Mouse (Mus musculus): Measurements from ENCODE around the gene Lsm12. TPM values are rescaled to one million over a fixed set of nuclear protein-coding genes. Genes with fewer than 3 reads are reported as not detected.

The Lsm12 gene
- polyA plus RNA-seq, 1 experiment from 2014 or later, result 77.5 TPM

GRCm38 (mm10) chr11:102116241-102116640, 68.9 kb downstream of the Lsm12 start:
- Histone ChIP-seq H3K9ac (replicated peaks; ENCODE audit: low read depth, low read length) (no peak overlapping the region), H3K27me3 (ENCODE audit: control insufficient read depth, insufficient read depth, low read length) (no peaks in the 10 kb centered on the region), H3K9me3 (ENCODE audit: control insufficient read depth, low read length) (no peaks in the 10 kb centered on the region), H3K4me2 (ENCODE audit: low read depth, low read length) (no peak overlapping the region), H3K4me3 (ENCODE audit: low read depth, low read length) (no peak overlapping the region), H3K27ac (ENCODE audit: low read depth, low read length) (no peak overlapping the region), H3K36me3 (ENCODE audit: control insufficient read depth, insufficient read depth, low read length) (no peaks in the 10 kb centered on the region), H3K4me1 (ENCODE audit: control insufficient read depth, insufficient read depth, low read length) (no peaks in the 10 kb centered on the region)
- WGBS, result 87% methylated on average over 8 of the region's 8 CpGs
- ATAC-seq (ENCODE audit: low read depth), result no peak

Small RNAs within 50 kb of the gene (microRNA-seq; reads per million reads assigned to microRNA genes)
- not detected for gene Mir8101

Other genes with a start within 250 kb of the Lsm12 start
- gene Sost, start 218.3 kb downstream of the Lsm12 start, polyA plus RNA-seq (2014; fragmentation: Nextera tagmentation; extraction: Ambion mirVana), result not detected in 2 replicates
- gene Cfap97d1, start 201.0 kb downstream of the Lsm12 start, polyA plus RNA-seq (2014; fragmentation: Nextera tagmentation; extraction: Ambion mirVana), result not detected in 2 replicates
- gene Dusp3, start 198.3 kb downstream of the Lsm12 start, polyA plus RNA-seq (2014; fragmentation: Nextera tagmentation; extraction: Ambion mirVana), result 24.4 and 25.0 TPM in 2 replicates
- gene Mpp3, start 156.8 kb downstream of the Lsm12 start, polyA plus RNA-seq (2014; fragmentation: Nextera tagmentation; extraction: Ambion mirVana), result 57.0 and 57.3 TPM in 2 replicates
- gene Cd300lg, start 143.8 kb downstream of the Lsm12 start, polyA plus RNA-seq (2014; fragmentation: Nextera tagmentation; extraction: Ambion mirVana), result 0.31 and 0.44 TPM in 2 replicates
- gene Mpp2, start 96.8 kb downstream of the Lsm12 start, polyA plus RNA-seq (2014; fragmentation: Nextera tagmentation; extraction: Ambion mirVana), result 25.4 and 25.7 TPM in 2 replicates
- not detected in 2 replicates for gene Ppy, start 84.0 kb downstream of the Lsm12 start, polyA plus RNA-seq (2014; fragmentation: Nextera tagmentation; extraction: Ambion mirVana)
- gene Pyy, start 77.5 kb downstream of the Lsm12 start, polyA plus RNA-seq (2014; fragmentation: Nextera tagmentation; extraction: Ambion mirVana), result not detected in 2 replicates
- not detected in 2 replicates for gene Nags, start 39.8 kb downstream of the Lsm12 start, polyA plus RNA-seq (2014; fragmentation: Nextera tagmentation; extraction: Ambion mirVana)
- gene Tmem101, start 28.9 kb downstream of the Lsm12 start, polyA plus RNA-seq (2014; fragmentation: Nextera tagmentation; extraction: Ambion mirVana), result 30.7 and 36.2 TPM in 2 replicates
- gene G6pc3, start 4.3 kb upstream of the Lsm12 start, polyA plus RNA-seq (2014; fragmentation: Nextera tagmentation; extraction: Ambion mirVana), result 32.5 and 42.5 TPM in 2 replicates
- 44.2 and 47.3 TPM in 2 replicates for gene Hdac5, start 44.9 kb upstream of the Lsm12 start, polyA plus RNA-seq (2014; fragmentation: Nextera tagmentation; extraction: Ambion mirVana)
- 1.4 and 1.5 TPM in 2 replicates for gene BC030867, start 63.6 kb upstream of the Lsm12 start, polyA plus RNA-seq (2014; fragmentation: Nextera tagmentation; extraction: Ambion mirVana)
- 0.12 and 0.23 TPM in 2 replicates for gene Asb16, start 83.4 kb upstream of the Lsm12 start, polyA plus RNA-seq (2014; fragmentation: Nextera tagmentation; extraction: Ambion mirVana)
- 86.9 and 88.6 TPM in 2 replicates for gene Tmub2, start 99.6 kb upstream of the Lsm12 start, polyA plus RNA-seq (2014; fragmentation: Nextera tagmentation; extraction: Ambion mirVana)
- 36.5 and 36.7 TPM in 2 replicates for gene Atxn7l3, start 111.3 kb upstream of the Lsm12 start, polyA plus RNA-seq (2014; fragmentation: Nextera tagmentation; extraction: Ambion mirVana)
- 70.3 and 81.9 TPM in 2 replicates for gene Ubtf, start 134.4 kb upstream of the Lsm12 start, polyA plus RNA-seq (2014; fragmentation: Nextera tagmentation; extraction: Ambion mirVana)
- 1.6 and 2.4 TPM in 2 replicates for gene Slc4a1, start 180.9 kb upstream of the Lsm12 start, polyA plus RNA-seq (2014; fragmentation: Nextera tagmentation; extraction: Ambion mirVana)
- 97.8 and 115 TPM in 2 replicates for gene Rundc3a, start 208.1 kb upstream of the Lsm12 start, polyA plus RNA-seq (2014; fragmentation: Nextera tagmentation; extraction: Ambion mirVana)
- 141 and 144 TPM in 2 replicates for gene Slc25a39, start 222.7 kb upstream of the Lsm12 start, polyA plus RNA-seq (2014; fragmentation: Nextera tagmentation; extraction: Ambion mirVana)
- 43.3 and 68.2 TPM in 2 replicates for gene Grn, start 245.0 kb upstream of the Lsm12 start, polyA plus RNA-seq (2014; fragmentation: Nextera tagmentation; extraction: Ambion mirVana)

Measured in neural tube, embryonic 14.5 days (tissue).